Mouse (Mus musculus) heart, adult 2 months (tissue): Measurements from ENCODE around the gene Cgref1. TPM values are rescaled to one million over a fixed set of nuclear protein-coding genes. Genes with fewer than 3 reads are reported as not detected.

Experiments used
- DNase-seq, 2 experiments: peaks; one replicate each; pipeline ENCODE4 v3.0.0; 2021
- H3K27ac ChIP-seq: fragments of 200-600 bp; 2 replicates; pipeline ENCODE4 v1.8.1; 2022
- H3K27me3 ChIP-seq: fragments of 200-500 bp; 2 replicates; pipeline ENCODE4 v1.6.1; 2012; ENCODE audit warnings: mild to moderate bottlenecking, low read length, inconsistent platforms, mixed read lengths; ENCODE audit not compliant: control insufficient read depth, insufficient read depth
- H3K36me3 ChIP-seq: fragments of 200-500 bp; 2 replicates; pipeline ENCODE4 v1.6.1; 2012; ENCODE audit warnings: low read length, inconsistent platforms; ENCODE audit not compliant: control insufficient read depth, insufficient read depth
- H3K4me1 ChIP-seq: fragments of 200-500 bp; 2 replicates; pipeline ENCODE4 v1.6.1; 2011; ENCODE audit warnings: low read length; ENCODE audit not compliant: control insufficient read depth, insufficient read depth
- H3K4me3 ChIP-seq: fragments of 200-600 bp; 2 replicates; pipeline ENCODE4 v1.8.1; 2022
- H3K79me2 ChIP-seq: fragments of 200-500 bp; replicated peaks from 2 replicates; pipeline ENCODE4 v1.6.1; 2012; ENCODE audit warnings: mild to moderate bottlenecking, inconsistent platforms, low read length, moderate library complexity, mixed read lengths; ENCODE audit not compliant: control insufficient read depth, insufficient read depth
- H3K9ac ChIP-seq: fragments of 200-500 bp; 2 replicates; pipeline ENCODE4 v1.6.1; 2012; ENCODE audit warnings: low read depth, mild to moderate bottlenecking, control low read depth, inconsistent platforms, low read length, mixed read lengths
- CTCF ChIP-seq: fragments of 200-600 bp; IDR thresholded peaks from 2 replicates; pipeline ENCODE4 v1.8.1; 2022; ENCODE audit warnings: antibody characterized with exemption, mild to moderate bottlenecking, moderate library complexity
- EP300 ChIP-seq: fragments of 200-500 bp; IDR thresholded peaks from 2 replicates; pipeline ENCODE4 v1.6.1; 2011; ENCODE audit warnings: low read depth, low read length, control low read depth; ENCODE audit not compliant: insufficient read depth
- POLR2A ChIP-seq: fragments of 200-500 bp; IDR thresholded peaks from 2 replicates; pipeline ENCODE4 v1.6.1; 2011; ENCODE audit warnings: mild to moderate bottlenecking, low read depth, low read length, control low read depth; ENCODE audit not compliant: insufficient read depth
- WGBS: fragments of 180-500 bp; shearing (Covaris S2); methylation state at CpG from one replicate; pipeline ENCODE4 v1.1.7; 2018; 5-methylcytosine and 5-hydroxymethylcytosine counted together
- intact Hi-C: fragments of 180-260 bp; cut with DNase I; formaldehyde crosslinking; loops from one replicate; pipeline ENCODE4 v1.15.1; 2025
- polyA plus RNA-seq: library from polyadenylated mRNA; depleted of rRNA; stranded (reverse); fragments of >200 nt; gene quantifications from 2 replicates; pipeline ENCODE4 v1.2.3, GENCODE M21; 2012
- total RNA-seq, 2 experiments: library from RNA; stranded (reverse); gene quantifications; 2 replicates each; pipeline ENCODE4 v1.2.3; 2021

Cgref1 gene
- total and polyA plus RNA-seq, 3 experiments = 0.30 to 2.0 (median 0.73) TPM

GRCm38 (mm10) chr5:30908426-30909299 lies 36.7 kb downstream of the Cgref1 start:
- H3K27me3 ChIP-seq = no peaks in the 10 kb centered on the region
- intact Hi-C loops = no loop called here
- 26% methylated on average over 13 of the region's 13 CpGs for WGBS
- no peak overlapping the region; the same call in 1 of the 2 replicates for H3K4me3 ChIP-seq
- H3K4me1 ChIP-seq = peaks cover 17% of the 10 kb centered on the region
- TF ChIP-seq CTCF = no peak
- TF ChIP-seq EP300 = no peak
- no peaks in the 10 kb centered on the region for H3K79me2 ChIP-seq
- H3K36me3 ChIP-seq = peaks cover 3% of the 10 kb centered on the region; the same call in 1 of the 2 replicates
- DNase-seq = peak; percentile 73 to 80
- H3K27ac ChIP-seq = peak overlapping the region; percentile 96
- peak overlapping the region; percentile 85; the same call in 1 of the 2 replicates for H3K9ac ChIP-seq

GRCm38 (mm10) chr5:30907413-30908059 lies 37.9 kb downstream of the Cgref1 start, which contains the start of gene Ost4:
Gene Ost4, minus strand, starts transcription at chr5:30907788.
- peak within 1 kb of the TSS; percentile 96 for H3K27ac ChIP-seq
- H3K79me2 ChIP-seq = no peaks in the 10 kb centered on the region
- no peaks in the 10 kb centered on the region for H3K27me3 ChIP-seq
- DNase-seq = peak; percentile 99
- peaks cover 15% of the 10 kb centered on the region for H3K4me1 ChIP-seq
- TF ChIP-seq CTCF (no peak), EP300 (peak; percentile 79), POLR2A (peak; percentile 89)
- H3K9ac ChIP-seq = peak within 1 kb of the TSS; percentile 88
- under 1% methylated on average over 58 of the region's 58 CpGs for WGBS
- H3K4me3 ChIP-seq = peak within 1 kb of the TSS; percentile 68
- peaks cover 3% of the 10 kb centered on the region; the same call in 1 of the 2 replicates for H3K36me3 ChIP-seq
- intact Hi-C loops = loop anchor here (1.0 to 2.0 kb wide), 2 partner anchors 20 to 39 kb away; partner anchors contain the start of gene Tmem214

- Histone ChIP-seq H3K4me1 (peaks cover 2% of the 10 kb centered on the region), H3K27me3 (no peaks in the 10 kb centered on the region), H3K79me2 (no peaks in the 10 kb centered on the region), H3K36me3 (peaks cover 3% of the 10 kb centered on the region; the same call in 1 of the 2 replicates), H3K4me3 (no peak overlapping the region), H3K9ac (no peak overlapping the region), H3K27ac (no peak overlapping the region)
- no peak for DNase-seq
- WGBS = 88% methylated on average over 5 of the region's 5 CpGs
- intact Hi-C loops = no loop called here
- TF ChIP-seq POLR2A (no peak), CTCF (no peak), EP300 (no peak)
These were observed 43.5 kb downstream of the Cgref1 start for GRCm38 (mm10) chr5:30901860-30902259.

GRCm38 (mm10) chr5:30890375-30890774 lies 55.0 kb downstream of the Cgref1 start:
- 73% methylated on average over 7 of the region's 7 CpGs for WGBS
- TF ChIP-seq POLR2A = 0 out of 2 replicates have a peak, but pooled peaks have one; percentile 26
- no peak for TF ChIP-seq EP300
- no peak overlapping the region for H3K9ac ChIP-seq
- H3K27me3 ChIP-seq = no peaks in the 10 kb centered on the region
- no peaks in the 10 kb centered on the region for H3K36me3 ChIP-seq
- no peak overlapping the region for H3K4me3 ChIP-seq
- no peaks in the 10 kb centered on the region for H3K4me1 ChIP-seq
- H3K27ac ChIP-seq = no peak overlapping the region
- intact Hi-C loops = loop anchor here (2.0 kb wide), 1 partner anchor 14 kb away; no protein-coding TSS in a partner anchor
- H3K79me2 ChIP-seq = no peaks in the 10 kb centered on the region
- DNase-seq = no peak

GRCm38 (mm10) chr5:30889088-30889754 lies 56.2 kb downstream of the Cgref1 start:
- H3K79me2 ChIP-seq = no peaks in the 10 kb centered on the region
- H3K36me3 ChIP-seq = no peaks in the 10 kb centered on the region
- intact Hi-C loops = no loop called here
- H3K27me3 ChIP-seq = no peaks in the 10 kb centered on the region
- TF ChIP-seq POLR2A (no peak), EP300 (no peak), CTCF (no peak)
- H3K27ac ChIP-seq = peak overlapping the region; percentile 86
- no peak for DNase-seq
- 2% methylated on average over 37 of the region's 42 CpGs for WGBS
- peak overlapping the region; percentile 84 for H3K4me3 ChIP-seq
- peak overlapping the region; percentile 61 for H3K9ac ChIP-seq
- no peaks in the 10 kb centered on the region for H3K4me1 ChIP-seq
